Mouse (Mus musculus) lung, postnatal 0 days (tissue): ENCODE measurements around the gene Slc16a12. TPM values are rescaled to one million over a fixed set of nuclear protein-coding genes. Genes with fewer than 3 reads are reported as not detected.
A peak's percentile ranks its signal among the peaks of the same experiment; 100 is the strongest.
"Not testable (repeated sequence)": the region's sequence is repeated elsewhere in the genome, so short reads cannot be mapped to it uniquely, and the experiment has no call there.

ENCODE experiments used
- ATAC-seq: fragments of 200-750 bp; cut with Nextera tagmentation; 2 replicates; pipeline ENCODE4 v1.8.0; 2017; ENCODE audit warnings: moderate library complexity
- DNase-seq: peaks from one replicate; pipeline ENCODE4 v3.0.0-alpha.2; 2016; ENCODE audit warnings: low spot score
- H3K27ac ChIP-seq: fragments of 300-500 bp; sonication (generic); 2 replicates; pipeline ENCODE4 v1.5.1; 2014; ENCODE audit warnings: antibody characterized with exemption, mild to moderate bottlenecking, low read length, mixed read lengths
- H3K27me3 ChIP-seq: fragments of 300-500 bp; sonication (generic); replicated peaks from 2 replicates; pipeline ENCODE4 v1.6.1; 2014; ENCODE audit warnings: low read length, mixed read lengths; ENCODE audit not compliant: insufficient read depth
- H3K36me3 ChIP-seq: fragments of 300-500 bp; sonication (generic); 2 replicates; pipeline ENCODE4 v1.6.1; 2014; ENCODE audit warnings: low read length, mixed read lengths; ENCODE audit not compliant: insufficient read depth
- H3K4me1 ChIP-seq: fragments of 300-500 bp; sonication (generic); 2 replicates; pipeline ENCODE4 v1.6.1; 2014; ENCODE audit warnings: antibody characterized with exemption, low read depth, low read length, mixed read lengths; ENCODE audit not compliant: insufficient read depth
- H3K4me2 ChIP-seq: fragments of 300-500 bp; sonication (generic); replicated peaks from 2 replicates; pipeline ENCODE4 v1.6.1; 2014; ENCODE audit warnings: low read depth, mild to moderate bottlenecking, low read length, moderate library complexity, mixed read lengths
- H3K4me3 ChIP-seq: fragments of 300-500 bp; sonication (generic); 2 replicates; pipeline ENCODE4 v1.5.1; 2014; ENCODE audit warnings: low read depth, low read length
- H3K9ac ChIP-seq: fragments of 300-500 bp; sonication (generic); replicated peaks from 2 replicates; pipeline ENCODE4 v1.6.1; 2014; ENCODE audit warnings: low read depth, mild to moderate bottlenecking
- H3K9me3 ChIP-seq: fragments of 300-500 bp; sonication (generic); 2 replicates; pipeline ENCODE4 v1.6.1; 2016; ENCODE audit warnings: low read length, mixed read lengths
- CTCF ChIP-seq: IDR thresholded peaks from 2 replicates; pipeline ENCODE4 v1.5.1; 2016; ENCODE audit warnings: antibody characterized with exemption, mild to moderate bottlenecking
- EP300 ChIP-seq: IDR thresholded peaks from 2 replicates; pipeline ENCODE4 v1.6.1; 2016; ENCODE audit warnings: antibody characterized with exemption, mild to moderate bottlenecking, control low read depth
- WGBS: fragments of 180-500 bp; shearing (Covaris S2); extraction: QIAGEN DNeasy Blood & Tissue Kit; methylation state at CpG from one replicate; pipeline ENCODE4 v1.1.7; 2014; 5-methylcytosine and 5-hydroxymethylcytosine counted together
- polyA plus RNA-seq: library from polyadenylated mRNA; unstranded; fragments of >200 nt; fragmentation: Nextera tagmentation; extraction: Ambion mirVana; gene quantifications from 2 replicates; pipeline ENCODE4 v1.2.1, GENCODE M21; 2015

Slc16a12 gene
- polyA plus RNA-seq, 1 experiment from 2014 or later: 9.4 TPM

DNA sequence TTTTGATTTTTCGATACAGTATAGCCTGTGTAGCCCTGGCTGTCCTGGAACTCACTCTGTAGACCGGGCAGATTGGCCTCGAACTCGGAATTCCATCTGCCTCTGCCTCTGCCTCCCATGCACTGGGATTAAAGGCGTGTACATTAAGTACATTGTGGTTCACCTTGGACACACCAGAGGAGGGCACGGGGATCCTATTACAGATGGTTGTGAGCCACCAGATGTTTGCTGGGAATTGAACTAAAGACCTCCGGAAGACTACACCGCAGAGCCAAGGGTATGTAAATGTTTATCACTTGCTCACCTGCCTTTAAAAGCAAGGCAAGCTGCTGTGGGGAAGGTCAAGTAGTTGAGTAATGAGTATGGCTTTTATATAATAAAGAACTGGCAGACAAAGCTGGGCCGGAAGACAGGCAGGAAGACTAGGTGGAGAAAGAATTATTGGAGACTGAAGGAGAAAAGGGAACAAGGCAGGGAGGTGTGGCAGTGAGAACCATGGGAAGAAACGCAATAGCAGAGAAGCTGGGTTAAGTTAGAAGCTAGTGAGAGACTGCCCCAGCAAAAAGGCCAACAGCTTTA, 91.8 kb downstream of the Slc16a12 start:
- no peaks in the 10 kb centered on the region for H3K36me3 ChIP-seq
- no peak for TF ChIP-seq CTCF
- TF ChIP-seq EP300: no peak
- H3K4me3 ChIP-seq: no peak overlapping the region
- no peak overlapping the region for H3K4me2 ChIP-seq
- H3K9ac ChIP-seq: no peak overlapping the region
- DNase-seq (no peak), ATAC-seq (no peak)
- no peaks in the 10 kb centered on the region for H3K27me3 ChIP-seq
- no peaks in the 10 kb centered on the region for H3K9me3 ChIP-seq
- H3K4me1 ChIP-seq: no peaks in the 10 kb centered on the region
- WGBS: 74% methylated on average over 10 of the region's 10 CpGs
- no peak overlapping the region for H3K27ac ChIP-seq

DNA sequence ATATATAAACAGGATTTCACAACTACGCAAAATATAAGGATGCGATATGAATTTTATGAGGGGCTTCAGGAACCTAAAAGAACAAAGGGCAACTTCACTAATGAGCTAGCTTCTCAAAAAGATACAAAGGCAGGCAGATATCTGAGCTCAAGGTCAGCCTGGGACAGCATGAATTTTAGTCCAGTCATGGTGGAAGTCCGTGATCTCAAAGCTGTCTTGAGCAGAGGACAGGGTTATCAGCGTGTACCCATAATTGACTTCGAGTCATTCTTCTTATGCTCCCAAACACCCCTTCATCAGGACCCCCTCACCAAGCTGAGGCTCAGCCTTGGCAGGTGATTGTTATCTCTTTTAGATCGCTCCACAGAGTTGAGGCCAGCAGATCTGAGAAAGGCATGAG, 96.1 kb downstream of the Slc16a12 start:
- TF ChIP-seq CTCF: no peak
- TF ChIP-seq EP300: no peak
- Histone ChIP-seq H3K9me3 (no peaks in the 10 kb centered on the region), H3K9ac (no peak overlapping the region), H3K27me3 (no peaks in the 10 kb centered on the region), H3K4me1 (no peaks in the 10 kb centered on the region), H3K36me3 (no peaks in the 10 kb centered on the region), H3K4me2 (no peak overlapping the region), H3K27ac (no peak overlapping the region), H3K4me3 (no peak overlapping the region)
- ATAC-seq (no peak), DNase-seq (no peak)
- 77% methylated on average over 6 of the region's 6 CpGs for WGBS

DNA sequence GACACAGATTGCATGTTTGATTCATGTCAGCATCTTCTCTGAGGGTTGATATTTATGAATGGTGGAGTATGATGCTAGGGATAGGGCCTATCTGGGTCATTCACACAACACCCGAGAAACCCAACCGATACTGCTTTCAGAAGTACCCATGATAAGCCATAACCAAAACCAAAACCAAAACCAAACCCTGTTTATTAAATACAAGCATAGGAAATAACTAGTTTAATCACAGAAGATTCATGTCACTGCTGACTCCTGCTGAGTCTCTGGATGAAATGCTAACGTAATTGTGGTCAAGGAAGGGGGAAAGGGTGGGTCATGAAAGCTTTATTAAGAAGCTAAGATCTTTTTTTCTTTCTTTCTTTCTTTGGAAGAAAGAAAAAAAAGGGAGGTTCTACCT, 96.8 kb downstream of the Slc16a12 start:
- ATAC-seq (no peak), DNase-seq (no peak)
- no peak overlapping the region for H3K4me3 ChIP-seq
- WGBS: 90% methylated on average over 3 of the region's 3 CpGs
- H3K27ac ChIP-seq: no peak overlapping the region
- H3K4me1 ChIP-seq: no peaks in the 10 kb centered on the region
- H3K4me2 ChIP-seq: no peak overlapping the region
- no peaks in the 10 kb centered on the region for H3K9me3 ChIP-seq
- H3K36me3 ChIP-seq: no peaks in the 10 kb centered on the region
- H3K9ac ChIP-seq: no peak overlapping the region
- no peaks in the 10 kb centered on the region for H3K27me3 ChIP-seq
- TF ChIP-seq CTCF (no peak), EP300 (no peak)

DNA sequence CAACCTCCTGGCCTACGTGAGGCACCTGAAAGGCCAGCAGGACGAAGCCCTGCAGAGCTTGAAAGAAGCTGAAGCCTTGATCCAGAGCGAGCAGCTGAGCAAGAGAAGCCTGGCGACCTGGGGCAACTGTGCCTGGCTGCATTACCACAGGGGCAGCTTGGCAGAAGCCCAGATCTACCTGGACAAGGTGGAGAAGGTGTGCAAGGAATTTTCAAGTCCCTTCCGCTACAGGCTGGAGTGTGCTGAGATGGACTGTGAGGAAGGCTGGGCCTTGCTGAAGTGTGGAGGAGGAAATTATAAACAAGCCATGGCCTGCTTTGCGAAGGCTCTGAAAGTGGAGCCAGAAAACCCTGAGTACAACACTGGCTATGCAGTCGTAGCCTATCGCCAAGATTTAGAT, 99.5 kb downstream of the Slc16a12 start:
- not testable (repeated sequence) for H3K4me1 ChIP-seq, H3K9me3 ChIP-seq, DNase-seq, H3K27ac ChIP-seq, H3K27me3 ChIP-seq, H3K9ac ChIP-seq, H3K4me3 ChIP-seq, H3K36me3 ChIP-seq, H3K4me2 ChIP-seq
- 60% methylated on average over 8 of the region's 8 CpGs for WGBS
- peak; percentile 67 for ATAC-seq

DNA sequence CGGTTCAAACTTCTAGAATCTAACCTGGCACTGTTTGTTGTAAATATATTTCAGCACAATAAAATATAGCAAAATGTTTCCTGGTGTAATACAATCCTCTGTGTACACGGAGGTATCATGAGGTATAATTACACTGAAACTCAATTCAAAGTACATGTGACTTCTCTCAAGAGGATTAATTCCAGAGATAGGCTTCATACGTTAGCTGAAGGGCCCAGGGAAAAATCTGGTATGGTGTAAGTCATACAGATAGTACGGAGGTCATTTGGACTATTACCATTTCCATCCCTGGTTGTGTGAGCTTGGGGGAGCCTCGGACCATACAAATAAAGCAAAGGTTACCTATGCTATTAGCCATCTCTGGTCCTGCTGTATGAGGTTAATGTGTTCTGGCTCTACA, 104.5 kb downstream of the Slc16a12 start:
- no peak overlapping the region for H3K4me3 ChIP-seq
- no peaks in the 10 kb centered on the region for H3K4me1 ChIP-seq
- no peak overlapping the region for H3K9ac ChIP-seq
- H3K27me3 ChIP-seq: no peaks in the 10 kb centered on the region
- no peaks in the 10 kb centered on the region for H3K36me3 ChIP-seq
- TF ChIP-seq EP300: no peak
- TF ChIP-seq CTCF: no peak
- DNase-seq: no peak
- no peak overlapping the region for H3K4me2 ChIP-seq
- H3K27ac ChIP-seq: no peak overlapping the region
- H3K9me3 ChIP-seq: no peaks in the 10 kb centered on the region
- 75% methylated on average over 5 of the region's 5 CpGs for WGBS
- ATAC-seq: no peak

DNA sequence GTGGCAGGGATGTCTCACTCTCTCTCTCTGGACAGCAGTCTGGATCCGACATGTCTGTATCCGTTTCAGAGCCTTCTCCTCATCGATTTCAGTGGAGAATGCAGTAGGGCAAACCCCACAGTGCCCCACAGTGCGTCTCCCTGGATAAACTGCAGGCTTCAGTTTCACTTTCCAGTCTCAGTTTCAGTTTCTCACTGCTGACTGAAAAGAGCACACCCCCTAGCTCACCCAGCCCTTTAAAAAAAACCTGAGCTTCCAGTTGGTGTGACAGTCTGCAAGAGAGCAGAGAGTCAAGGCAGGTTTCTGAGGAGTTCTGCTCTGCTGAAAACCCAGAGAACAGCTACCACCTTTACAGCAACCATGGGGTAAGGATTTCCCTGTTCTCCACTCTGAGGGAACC, 106.5 kb downstream of the Slc16a12 start, which contains the start of the genes Ifit1bl2 and Ifit1:
Gene Ifit1bl2 (minus strand): TSS at position 121 of the 400 bp plus-strand sequence.
Gene Ifit1 (plus strand): TSS at position 249 of the 400 bp plus-strand sequence.
- Histone ChIP-seq H3K36me3 (no peaks in the 10 kb centered on the region), H3K27ac (0 out of 2 replicates have a peak within 1 kb of the TSS, but pooled peaks have one; percentile 5), H3K9me3 (no peaks in the 10 kb centered on the region), H3K4me2 (peak within 1 kb of the TSS; percentile 54), H3K4me1 (no peaks in the 10 kb centered on the region), H3K9ac (peak within 1 kb of the TSS; percentile 30), H3K27me3 (no peaks in the 10 kb centered on the region), H3K4me3 (peak within 1 kb of the TSS; percentile 19)
- 25% methylated on average over 4 of the region's 4 CpGs for WGBS
- peak; percentile 79 for ATAC-seq
- TF ChIP-seq CTCF: no peak
- TF ChIP-seq EP300: no peak
- peak; percentile 78 for DNase-seq
